Comparison of ENCODE assay signal across 18 mouse cellular contexts in the genomic region with DNA sequence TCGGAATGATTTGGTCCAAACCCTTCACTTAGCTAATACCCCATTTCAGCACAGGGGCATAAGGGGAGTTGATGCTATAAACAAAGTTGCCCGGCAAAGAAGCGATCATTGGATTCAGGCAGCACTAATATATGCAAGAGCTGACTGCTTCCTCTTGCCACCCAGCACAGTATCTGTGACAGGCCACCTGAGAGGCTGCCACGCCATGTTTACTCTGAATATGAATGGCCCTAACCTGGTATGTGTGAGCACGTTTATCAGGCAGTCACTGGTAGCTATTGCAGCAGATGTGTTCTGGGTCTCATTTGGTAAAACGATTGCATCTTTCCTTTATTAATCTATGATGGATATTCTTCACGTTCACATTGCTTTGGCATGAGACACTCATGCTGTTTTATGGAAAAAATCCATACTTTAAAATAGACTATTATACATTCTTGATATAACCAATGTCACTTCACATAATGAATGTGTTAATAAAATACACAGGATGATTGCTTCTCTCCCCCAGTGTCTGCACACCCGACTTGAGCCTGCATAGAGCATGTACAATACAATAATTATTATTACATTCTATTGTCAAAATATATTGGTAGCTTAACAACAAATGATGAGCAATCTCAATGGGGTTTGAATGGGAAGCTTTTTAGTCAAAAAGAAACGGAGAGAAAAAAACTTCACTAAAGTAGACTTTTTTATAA.
DNase-seq lines count a peak whose midpoint lies in the region; ATAC-seq and TF ChIP-seq lines count a peak whose summit lies in the region.
"Had no signal": no experiment of that assay in that cellular context is flagged by ENCODE, and none has a peak within 500 bp of the region (broad histone marks: within the 10 kb centered on the region; RNA-seq: fewer than 3 reads in every experiment).

No protein-coding gene starts in this region.

- peak; percentile 52; the same call in 1 of the 2 replicates for ATAC-seq in hindbrain, embryonic 13.5 days (ENCODE audit: low FRiP score)
- ATAC-seq in hindbrain, postnatal 0 days = no peak
- peak; percentile 50; the same call in 1 of the 2 replicates for ATAC-seq in midbrain, embryonic 11.5 days (ENCODE audit: low FRiP score)
- ATAC-seq in midbrain, postnatal 0 days (ENCODE audit: low FRiP score) = no peak
- peak; percentile 53; the same call in 1 of the 2 replicates for ATAC-seq in neural tube, embryonic 15.5 days (ENCODE audit: low FRiP score)
- no peak for ATAC-seq in kidney, embryonic 15.5 days (replicated peaks; ENCODE audit: low FRiP score)
- ATAC-seq: activated CD4-positive, CD25-positive, alpha-beta regulatory T cell, adult 4 months; forebrain, embryonic 15.5 days had no signal

- H3K4me2 ChIP-seq in hindbrain, embryonic 13.5 days = no peak overlapping the region
- no peak overlapping the region for H3K4me2 ChIP-seq in hindbrain, postnatal 0 days (ENCODE audit: low read depth, low read length)
- H3K4me2 ChIP-seq in midbrain, embryonic 11.5 days = no peak overlapping the region
- H3K4me2 ChIP-seq in midbrain, postnatal 0 days (ENCODE audit: low read depth, low read length, poor library complexity, severe bottlenecking) = no peak overlapping the region
- H3K4me2 ChIP-seq in neural tube, embryonic 15.5 days = no peak overlapping the region
- no peak overlapping the region for H3K4me2 ChIP-seq in kidney, embryonic 15.5 days
- H3K4me2 ChIP-seq: forebrain, embryonic 15.5 days; heart, embryonic 13.5 days; hindbrain, embryonic 15.5 days had no signal

- no peaks in the 10 kb centered on the region for H3K36me3 ChIP-seq in hindbrain, embryonic 13.5 days
- H3K36me3 ChIP-seq in hindbrain, postnatal 0 days (ENCODE audit: insufficient read depth, low read length) = no peaks in the 10 kb centered on the region
- no peaks in the 10 kb centered on the region for H3K36me3 ChIP-seq in midbrain, embryonic 11.5 days (ENCODE audit: control insufficient read depth, insufficient read depth, low read length)
- H3K36me3 ChIP-seq in midbrain, postnatal 0 days (ENCODE audit: insufficient read depth, low read length) = no peaks in the 10 kb centered on the region
- no peaks in the 10 kb centered on the region for H3K36me3 ChIP-seq in neural tube, embryonic 15.5 days
- H3K36me3 ChIP-seq in kidney, embryonic 15.5 days = no peaks in the 10 kb centered on the region
- H3K36me3 ChIP-seq: embryonic facial prominence, embryonic 10.5 days; forebrain, embryonic 15.5 days; heart, embryonic 13.5 days; hindbrain, embryonic 15.5 days had no signal

- 65% methylated on average over 9 of the region's 9 CpGs for WGBS in hindbrain, embryonic 13.5 days
- WGBS in hindbrain, postnatal 0 days = 68% methylated on average over 9 of the region's 9 CpGs
- 80% methylated on average over 9 of the region's 9 CpGs for WGBS in midbrain, embryonic 11.5 days
- WGBS in midbrain, postnatal 0 days = 72% methylated on average over 9 of the region's 9 CpGs
- WGBS in neural tube, embryonic 15.5 days = 52% methylated on average over 9 of the region's 9 CpGs
- 84% methylated on average over 9 of the region's 9 CpGs for WGBS in kidney, embryonic 15.5 days

- H3K9me3 ChIP-seq in hindbrain, embryonic 13.5 days = 0 out of 2 replicates have a peak, but pooled peaks cover 4% of the 10 kb centered on the region
- H3K9me3 ChIP-seq in hindbrain, postnatal 0 days (ENCODE audit: low read length) = no peaks in the 10 kb centered on the region
- no peaks in the 10 kb centered on the region for H3K9me3 ChIP-seq in midbrain, embryonic 11.5 days (ENCODE audit: control insufficient read depth, low read length)
- H3K9me3 ChIP-seq in midbrain, postnatal 0 days (ENCODE audit: low read length) = no peaks in the 10 kb centered on the region
- H3K9me3 ChIP-seq in neural tube, embryonic 15.5 days (replicated peaks) = no peaks in the 10 kb centered on the region
- no peaks in the 10 kb centered on the region for H3K9me3 ChIP-seq in kidney, embryonic 15.5 days (replicated peaks)
- H3K9me3 ChIP-seq: embryonic facial prominence, embryonic 10.5 days; forebrain, embryonic 15.5 days; heart, embryonic 13.5 days; hindbrain, embryonic 15.5 days had no signal

- peaks cover 9% of the 10 kb centered on the region for H3K4me1 ChIP-seq in hindbrain, embryonic 13.5 days (replicated peaks)
- H3K4me1 ChIP-seq in hindbrain, postnatal 0 days (ENCODE audit: insufficient read depth, low read length) = no peaks in the 10 kb centered on the region
- no peaks in the 10 kb centered on the region for H3K4me1 ChIP-seq in midbrain, embryonic 11.5 days (ENCODE audit: control insufficient read depth, insufficient read depth, low read length)
- no peaks in the 10 kb centered on the region for H3K4me1 ChIP-seq in midbrain, postnatal 0 days (ENCODE audit: insufficient read depth, low read length)
- H3K4me1 ChIP-seq in neural tube, embryonic 15.5 days = peaks cover 4% of the 10 kb centered on the region
- no peaks in the 10 kb centered on the region for H3K4me1 ChIP-seq in kidney, embryonic 15.5 days
- H3K4me1 ChIP-seq: heart, embryonic 13.5 days; hindbrain, embryonic 15.5 days had no signal

- no peak for TF ChIP-seq CTCF in hindbrain, postnatal 0 days (IDR thresholded peaks at IDR 0.05; ENCODE audit: low read depth)
- no peak for TF ChIP-seq CTCF in midbrain, postnatal 0 days (IDR thresholded peaks at IDR 0.05)

- no peak for DNase-seq in hindbrain, postnatal 0 days (ENCODE audit: low spot score)
- no peak for DNase-seq in midbrain, embryonic 11.5 days (ENCODE audit: low spot score, missing footprints)
- no peak for DNase-seq in midbrain, postnatal 0 days (ENCODE audit: low spot score)
- DNase-seq in ZHBTc4 (ENCODE audit: low read depth, low spot score) = peak; percentile 4
- DNase-seq: adrenal gland, postnatal 14 days; cerebellum, adult 2 months; cerebellum, postnatal 10 days; gastrocnemius, postnatal 36 days; heart, adult 11 months; heart, postnatal 36 days had no signal

- no peak overlapping the region for H3K4me3 ChIP-seq in hindbrain, embryonic 13.5 days
- H3K4me3 ChIP-seq in hindbrain, postnatal 0 days (ENCODE audit: low read length) = no peak overlapping the region
- H3K4me3 ChIP-seq in midbrain, embryonic 11.5 days (ENCODE audit: low read depth, low read length) = no peak overlapping the region
- H3K4me3 ChIP-seq in midbrain, postnatal 0 days (ENCODE audit: low read depth, low read length) = no peak overlapping the region
- no peak overlapping the region for H3K4me3 ChIP-seq in neural tube, embryonic 15.5 days (replicated peaks)
- H3K4me3 ChIP-seq in kidney, embryonic 15.5 days (replicated peaks) = no peak overlapping the region
- H3K4me3 ChIP-seq: embryonic facial prominence, embryonic 10.5 days; forebrain, embryonic 15.5 days; heart, embryonic 13.5 days; hindbrain, embryonic 15.5 days had no signal

- no peak overlapping the region for H3K27ac ChIP-seq in hindbrain, embryonic 13.5 days
- no peak overlapping the region for H3K27ac ChIP-seq in hindbrain, postnatal 0 days
- no peak overlapping the region for H3K27ac ChIP-seq in midbrain, embryonic 11.5 days (ENCODE audit: low read depth, low read length)
- no peak overlapping the region for H3K27ac ChIP-seq in midbrain, postnatal 0 days (ENCODE audit: low read depth, low read length)
- H3K27ac ChIP-seq in neural tube, embryonic 15.5 days (replicated peaks) = no peak overlapping the region
- H3K27ac ChIP-seq in kidney, embryonic 15.5 days = no peak overlapping the region
- H3K27ac ChIP-seq: embryonic facial prominence, embryonic 10.5 days; forebrain, embryonic 15.5 days; heart, embryonic 13.5 days; hindbrain, embryonic 15.5 days had no signal

- no peak overlapping the region for H3K9ac ChIP-seq in hindbrain, embryonic 13.5 days
- no peak overlapping the region for H3K9ac ChIP-seq in hindbrain, postnatal 0 days (replicated peaks; ENCODE audit: low read length)
- H3K9ac ChIP-seq in midbrain, embryonic 11.5 days (ENCODE audit: low read length) = no peak overlapping the region
- no peak overlapping the region for H3K9ac ChIP-seq in midbrain, postnatal 0 days (replicated peaks; ENCODE audit: low read length, poor library complexity, severe bottlenecking)
- H3K9ac ChIP-seq in neural tube, embryonic 15.5 days (replicated peaks) = no peak overlapping the region
- H3K9ac ChIP-seq in kidney, embryonic 15.5 days = no peak overlapping the region
- H3K9ac ChIP-seq: forebrain, embryonic 15.5 days; heart, embryonic 13.5 days; hindbrain, embryonic 15.5 days had no signal

- no peaks in the 10 kb centered on the region for H3K27me3 ChIP-seq in hindbrain, embryonic 13.5 days
- no peaks in the 10 kb centered on the region for H3K27me3 ChIP-seq in hindbrain, postnatal 0 days (ENCODE audit: insufficient read depth, low read length)
- H3K27me3 ChIP-seq in midbrain, embryonic 11.5 days (ENCODE audit: control insufficient read depth, insufficient read depth, low read length) = no peaks in the 10 kb centered on the region
- H3K27me3 ChIP-seq in midbrain, postnatal 0 days (ENCODE audit: insufficient read depth, low read length) = no peaks in the 10 kb centered on the region
- H3K27me3 ChIP-seq in neural tube, embryonic 15.5 days (replicated peaks) = no peaks in the 10 kb centered on the region
- no peaks in the 10 kb centered on the region for H3K27me3 ChIP-seq in kidney, embryonic 15.5 days
- H3K27me3 ChIP-seq: forebrain, embryonic 15.5 days; heart, embryonic 13.5 days; hindbrain, embryonic 15.5 days had no signal

Comparison
In these comparisons a context has a peak if more than half of its experiments do, and no peak if none do; other contexts are left out.
1. ATAC-seq: peak in hindbrain, embryonic 13.5 days (single experiment), midbrain, embryonic 11.5 days (single experiment) and neural tube, embryonic 15.5 days (single experiment); none in hindbrain, postnatal 0 days (single experiment), midbrain, postnatal 0 days (single experiment) and kidney, embryonic 15.5 days (single experiment).